Mouse (Mus musculus): Measurements from ENCODE around the gene Gm8220. TPM values are rescaled to one million over a fixed set of nuclear protein-coding genes. Genes with fewer than 3 reads are reported as not detected.
"Not testable (repeated sequence)": the region's sequence is repeated elsewhere in the genome, so short reads cannot be mapped to it uniquely, and the experiment has no call there.

Gene Gm8220
- polyA plus RNA-seq (2017; shearing (Covaris generic)), result not detected

- not testable (repeated sequence) for ATAC-seq
Observed at GRCm38 (mm10) chr14:44285280-44285679, at the start of gene Gm8220. Gene Gm8220, plus strand, starts transcription at chr14:44285580.

- no peak for ATAC-seq
Observed at GRCm38 (mm10) chr14:44248039-44248438, 37.3 kb upstream of the Gm8220 start.

DNA sequence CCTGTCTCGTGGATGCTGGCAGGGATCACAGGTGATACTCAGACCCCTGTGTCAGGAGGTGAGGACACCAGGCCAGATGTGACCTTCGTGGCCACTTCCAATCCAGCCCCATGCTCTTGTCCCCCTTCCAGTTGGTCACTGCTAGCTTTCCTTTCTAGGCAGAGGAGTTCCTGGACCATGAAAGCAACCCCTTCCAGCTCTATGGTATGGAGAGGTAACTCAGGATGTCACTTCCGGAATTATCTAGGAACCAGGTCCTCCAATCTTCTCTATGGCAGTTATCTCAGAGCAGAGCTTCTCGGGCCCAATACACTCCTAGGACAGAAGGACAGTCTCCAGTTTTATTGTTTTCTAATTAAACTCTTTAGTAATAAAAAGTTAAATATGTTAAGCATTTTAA lies 26.7 kb downstream of the Gm8220 start:
- not testable (repeated sequence) for ATAC-seq

DNA sequence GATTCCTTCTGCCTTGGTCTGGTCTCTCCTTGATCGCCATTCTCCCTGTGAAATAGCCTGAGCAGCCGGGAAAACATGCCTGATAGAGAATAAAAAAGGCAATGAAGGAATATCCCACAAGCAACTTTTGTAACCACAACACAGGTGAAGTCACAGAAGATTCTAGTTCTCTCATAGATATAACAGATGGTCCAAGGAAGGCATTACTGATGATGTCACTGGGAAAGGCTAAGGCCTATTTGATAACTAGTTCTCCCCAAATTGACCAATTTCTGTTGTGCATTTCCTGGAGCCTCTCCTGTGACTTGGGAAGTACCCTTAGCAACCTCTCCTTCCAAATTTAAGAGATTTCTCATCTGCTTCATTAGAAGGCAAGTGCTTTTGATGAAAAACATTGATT lies 53.1 kb downstream of the Gm8220 start, which contains the start of gene Gm5930:
Gene Gm5930, minus strand, starts transcription at position 101 of the 400 bp plus-strand sequence.
- not testable (repeated sequence) for ATAC-seq

Other genes starting within 250 kb of the Gm8220 start
- gene Ear2, start 182.9 kb upstream of the Gm8220 start, polyA plus RNA-seq (2017; shearing (Covaris generic)), result under 1 TPM in 1 of 2 experiments, not detected in 1; 0.79 TPM
- gene Gm3327, start 161.7 kb upstream of the Gm8220 start, polyA plus RNA-seq (2017; shearing (Covaris generic)), result not detected
- gene Gm8212, start 87.9 kb upstream of the Gm8220 start, polyA plus RNA-seq (2017; shearing (Covaris generic)), result not detected
- gene 4930503E14Rik, start 72.3 kb upstream of the Gm8220 start, polyA plus RNA-seq (2017; shearing (Covaris generic)), result not detected
- not detected for gene Gm5930, start 53.0 kb downstream of the Gm8220 start, polyA plus RNA-seq (2017; shearing (Covaris generic))
- gene Gm8229, start 79.8 kb downstream of the Gm8220 start, polyA plus RNA-seq (2017; shearing (Covaris generic)), result not detected
- gene Gm3371, start 125.1 kb downstream of the Gm8220 start, polyA plus RNA-seq (2017; shearing (Covaris generic)), result not detected
- not detected for gene Gm8232, start 148.1 kb downstream of the Gm8220 start, polyA plus RNA-seq (2017; shearing (Covaris generic))
- not detected for gene BC061237, start 206.9 kb downstream of the Gm8220 start, polyA plus RNA-seq (2017; shearing (Covaris generic))
- gene Gm17093, start 232.7 kb downstream of the Gm8220 start, polyA plus RNA-seq (2017; shearing (Covaris generic)), result not detected